Mouse (Mus musculus): ENCODE results near the gene Orc3.

The Orc3 gene

DNA sequence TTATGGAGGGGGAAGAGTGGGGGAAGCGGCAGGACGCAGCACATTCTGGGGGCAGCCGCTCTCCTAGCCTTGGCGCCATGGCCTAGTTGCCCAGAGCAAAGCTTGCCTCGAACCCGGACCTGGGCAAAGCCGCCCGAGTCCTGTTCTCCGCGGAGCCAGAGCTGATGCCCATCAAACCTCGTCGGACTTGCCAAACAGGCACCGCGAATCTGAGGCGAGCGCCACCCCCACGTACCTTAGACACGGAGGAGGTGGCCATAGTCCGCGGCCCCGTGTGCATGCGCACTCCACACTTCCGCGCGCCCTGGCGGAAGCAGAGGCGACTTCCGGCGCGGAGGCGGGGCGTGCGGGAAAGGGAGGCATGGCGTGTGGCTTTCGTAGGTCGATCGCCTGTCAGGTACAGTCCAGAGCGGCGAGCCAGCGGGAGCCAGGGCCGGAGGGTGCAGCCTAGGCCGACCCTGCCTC lies at the start of gene Orc3, which contains the start of gene Rars2:
TSS of gene Orc3 (minus strand) at position 315 of the 465 bp plus-strand sequence.
TSS of gene Rars2 (plus strand) at position 328 of the 465 bp plus-strand sequence.
- peak; percentile 36; the same call in 1 of the 2 replicates for TF ChIP-seq GATA4 (IDR thresholded peaks at IDR 0.05; ENCODE audit: insufficient replicate concordance, low read length)

DNA sequence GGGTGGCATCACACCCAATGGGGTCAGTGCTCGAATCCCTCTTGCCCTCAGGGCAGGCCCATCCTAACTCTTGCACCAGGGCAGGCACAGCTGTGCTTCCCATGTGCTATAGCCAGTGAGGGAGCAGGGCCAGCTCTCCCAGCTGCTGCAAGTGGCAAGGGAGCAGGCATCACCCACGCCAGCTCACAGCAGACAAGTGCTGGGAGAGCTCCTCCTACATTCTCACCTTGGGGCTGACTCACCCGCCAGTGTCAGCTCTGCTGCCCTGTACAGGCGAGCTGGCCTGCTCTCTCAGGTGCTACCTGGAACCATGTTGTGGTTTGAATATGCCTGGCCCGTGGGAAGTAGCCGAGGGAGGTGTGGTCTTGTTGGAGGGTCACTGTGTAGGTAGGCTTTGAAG lies 47.2 kb upstream of the Orc3 start:
- no peak for TF ChIP-seq GATA4 (IDR thresholded peaks at IDR 0.05; ENCODE audit: insufficient replicate concordance, low read length)

DNA sequence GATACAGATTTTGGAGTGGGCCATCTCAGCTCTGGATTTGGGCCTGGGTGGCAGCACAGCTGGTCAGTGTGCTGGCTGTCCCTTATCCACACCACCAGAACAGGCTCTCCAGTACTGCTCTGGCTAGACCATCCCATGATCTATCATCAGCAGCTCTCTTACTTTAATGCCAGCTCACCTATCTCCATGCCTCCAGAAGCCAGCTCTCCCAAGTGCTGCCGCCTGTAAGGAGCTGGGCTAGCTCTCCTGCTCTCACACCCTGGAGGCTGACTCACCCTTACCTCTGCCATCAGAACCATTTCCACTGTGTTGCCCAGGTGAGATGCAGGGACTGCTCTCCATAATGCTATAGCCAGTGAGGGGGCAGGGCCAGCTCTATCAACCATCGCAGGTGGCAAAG lies 46.8 kb upstream of the Orc3 start:
- no peak for TF ChIP-seq GATA4 (IDR thresholded peaks at IDR 0.05; ENCODE audit: insufficient replicate concordance, low read length)

DNA sequence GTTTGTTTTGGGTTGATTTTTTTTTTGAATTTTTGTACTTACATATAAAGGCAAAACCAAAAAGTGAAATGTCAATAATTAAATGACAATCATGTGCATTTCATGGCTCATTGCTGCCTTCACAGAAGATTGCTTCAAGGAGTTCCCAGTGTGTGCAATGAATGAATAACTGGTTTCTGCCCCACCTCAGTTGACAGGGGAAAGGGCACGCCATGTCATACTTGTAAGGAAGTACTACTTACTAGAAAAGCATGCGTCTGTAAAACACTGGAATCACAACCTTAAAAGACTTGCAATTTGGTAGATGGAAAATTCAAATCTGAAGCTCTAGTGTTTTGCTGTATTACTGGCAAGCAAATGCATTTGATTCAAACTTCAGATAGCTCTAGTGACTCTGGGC lies 44.3 kb upstream of the Orc3 start:
- no peak for TF ChIP-seq GATA4 (IDR thresholded peaks at IDR 0.05; ENCODE audit: insufficient replicate concordance, low read length)

DNA sequence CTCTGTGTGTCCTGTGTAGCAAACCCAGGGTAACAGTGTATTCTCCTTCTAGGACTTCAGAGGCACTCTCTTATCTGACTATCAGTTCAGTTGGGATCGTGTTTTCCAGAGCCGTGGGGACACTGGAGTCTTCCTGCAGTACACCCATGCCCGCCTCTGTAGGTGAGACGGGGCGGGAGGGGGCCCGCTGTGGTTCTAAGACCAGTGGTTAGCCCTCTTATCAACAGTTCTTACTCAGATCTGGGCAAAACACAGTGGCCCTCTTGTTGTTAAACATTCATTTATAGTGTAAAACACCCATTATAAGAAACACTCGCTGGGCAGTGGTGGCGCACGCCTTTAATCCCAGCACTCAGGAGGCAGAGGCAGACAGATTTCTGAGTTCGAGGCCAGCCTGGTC lies 41.4 kb upstream of the Orc3 start:
- no peak for TF ChIP-seq GATA4 (IDR thresholded peaks at IDR 0.05; ENCODE audit: insufficient replicate concordance, low read length)

DNA sequence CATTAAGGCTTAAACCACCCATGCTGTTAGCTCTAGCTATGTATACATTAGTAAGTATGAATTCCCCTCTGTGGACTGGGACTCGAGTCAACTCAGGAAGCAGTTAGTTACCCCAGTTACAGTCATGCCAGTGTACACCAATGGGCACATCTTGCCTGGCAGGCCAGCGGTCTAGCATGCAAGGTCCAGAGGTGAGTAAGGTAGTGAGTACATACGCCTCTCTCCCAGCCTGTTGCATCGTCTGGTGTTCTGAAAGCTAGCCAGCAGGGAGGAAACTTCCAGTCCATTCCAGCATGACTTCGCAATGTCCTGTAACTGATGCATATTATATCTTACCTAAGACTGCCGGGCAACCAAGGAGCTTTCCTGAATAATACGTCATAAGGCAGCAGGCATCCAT lies 38.4 kb upstream of the Orc3 start:
- TF ChIP-seq GATA4 (IDR thresholded peaks at IDR 0.05; ENCODE audit: insufficient replicate concordance, low read length), result no peak

DNA sequence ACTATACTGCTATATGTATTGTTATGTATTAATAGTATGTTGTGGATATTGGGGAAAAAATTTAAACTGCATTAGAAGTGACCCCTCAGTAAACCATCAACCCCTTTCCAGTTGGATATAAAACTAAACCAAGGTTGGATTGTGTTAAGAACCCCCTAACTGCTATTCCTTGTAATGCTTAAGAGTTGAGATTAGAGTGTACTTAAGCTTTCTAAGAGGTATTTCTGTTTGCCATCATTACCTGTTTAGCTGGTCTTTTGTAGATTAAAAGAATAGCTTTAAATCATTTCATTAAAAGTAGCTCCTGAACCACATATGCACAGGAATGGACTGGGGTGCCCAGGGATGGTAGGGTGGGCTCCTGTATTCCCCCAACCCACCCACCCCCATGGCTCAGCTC lies 30.0 kb upstream of the Orc3 start:
- TF ChIP-seq GATA4 (IDR thresholded peaks at IDR 0.05; ENCODE audit: insufficient replicate concordance, low read length), result no peak

DNA sequence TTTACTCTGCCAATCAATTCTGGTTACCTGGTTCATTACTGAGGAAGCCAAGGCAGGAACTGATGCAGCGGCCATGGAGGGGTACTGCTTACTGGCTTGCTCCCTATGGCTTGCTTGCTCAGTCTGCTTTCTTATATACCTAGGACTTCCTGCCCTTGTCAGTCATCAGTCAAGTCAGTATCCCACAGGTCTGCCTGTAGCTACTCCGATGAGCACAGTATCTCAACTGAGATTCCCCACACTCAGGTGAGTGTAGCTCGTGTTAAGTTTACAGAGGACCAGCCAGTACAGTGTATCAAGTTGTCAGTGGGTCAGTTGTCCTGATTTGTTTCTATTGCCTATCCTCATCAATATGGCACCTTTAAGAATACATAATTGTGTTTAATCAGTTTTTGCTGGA lies 26.0 kb upstream of the Orc3 start:
- no peak for TF ChIP-seq GATA4 (IDR thresholded peaks at IDR 0.05; ENCODE audit: insufficient replicate concordance, low read length)

DNA sequence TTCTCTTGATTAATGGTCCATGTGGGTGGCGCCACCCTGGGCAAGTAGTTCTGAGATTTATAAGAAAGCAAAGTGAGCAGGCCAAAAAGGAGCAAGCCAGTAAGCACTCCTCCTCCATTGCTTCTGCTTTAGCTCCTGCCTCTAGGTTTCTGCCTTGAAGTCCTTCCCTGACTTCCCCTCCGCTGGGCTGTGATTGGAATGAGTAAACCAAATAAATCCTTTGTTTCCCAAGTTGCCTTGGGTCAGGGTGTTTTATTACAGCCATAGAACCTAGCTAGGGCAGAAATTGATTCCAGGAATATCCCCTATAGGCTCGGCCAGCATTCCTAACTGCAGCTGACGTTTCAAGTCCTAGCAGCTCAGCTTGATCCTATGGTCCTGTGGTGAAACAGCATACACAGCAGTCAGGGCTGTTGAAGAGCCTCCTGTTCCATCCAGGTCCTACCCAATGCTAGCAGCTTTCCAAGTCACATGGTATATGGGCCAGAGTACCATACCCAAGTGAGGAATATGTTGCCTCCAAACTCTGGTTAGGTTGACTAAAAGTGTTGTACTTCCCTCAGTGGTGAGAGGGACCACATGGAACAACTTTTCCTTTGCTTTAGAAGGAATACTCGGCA lies 25.1 kb upstream of the Orc3 start:
- no peak for TF ChIP-seq GATA4 (IDR thresholded peaks at IDR 0.05; ENCODE audit: insufficient replicate concordance, low read length)

DNA sequence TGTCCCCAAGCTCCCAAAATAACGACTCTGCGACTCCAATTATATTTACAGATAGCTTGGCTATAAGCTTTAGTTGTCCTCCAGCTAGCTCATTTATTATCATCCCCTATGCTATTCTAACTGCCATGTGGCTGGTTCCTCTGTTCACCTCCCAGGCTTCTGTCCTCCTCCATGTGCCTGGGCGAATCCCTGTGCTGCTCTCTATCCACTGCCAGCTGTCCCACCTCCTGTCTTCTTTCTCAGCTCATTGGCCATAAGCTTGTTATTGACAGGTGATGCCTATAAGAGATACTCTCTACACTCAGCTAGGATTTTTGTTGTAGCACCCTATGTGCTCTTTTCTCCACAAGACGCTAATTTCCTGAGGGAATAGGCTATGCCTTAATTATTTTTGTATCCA lies 23.1 kb upstream of the Orc3 start:
- TF ChIP-seq GATA4 (IDR thresholded peaks at IDR 0.05; ENCODE audit: insufficient replicate concordance, low read length), result no peak

DNA sequence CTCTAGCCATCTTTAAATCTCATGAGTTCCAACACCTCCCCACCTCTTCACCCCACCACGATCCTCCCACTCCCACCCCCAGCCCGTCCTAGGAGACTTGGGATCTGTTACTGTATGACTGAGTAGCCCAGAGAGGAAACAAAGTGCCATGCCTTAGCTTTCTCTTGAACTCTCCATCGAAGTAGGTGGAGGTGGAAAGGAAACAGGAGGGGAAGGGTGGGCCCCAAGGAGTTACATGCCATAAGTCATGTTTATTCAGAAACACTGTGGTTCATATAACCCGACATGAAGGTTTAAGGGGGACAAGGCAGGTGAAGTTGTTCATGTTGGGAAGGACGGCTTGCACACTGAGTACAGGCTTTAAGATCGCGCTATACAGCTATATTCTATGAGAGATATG lies 22.6 kb upstream of the Orc3 start:
- TF ChIP-seq GATA4 (IDR thresholded peaks at IDR 0.05; ENCODE audit: insufficient replicate concordance, low read length), result no peak

DNA sequence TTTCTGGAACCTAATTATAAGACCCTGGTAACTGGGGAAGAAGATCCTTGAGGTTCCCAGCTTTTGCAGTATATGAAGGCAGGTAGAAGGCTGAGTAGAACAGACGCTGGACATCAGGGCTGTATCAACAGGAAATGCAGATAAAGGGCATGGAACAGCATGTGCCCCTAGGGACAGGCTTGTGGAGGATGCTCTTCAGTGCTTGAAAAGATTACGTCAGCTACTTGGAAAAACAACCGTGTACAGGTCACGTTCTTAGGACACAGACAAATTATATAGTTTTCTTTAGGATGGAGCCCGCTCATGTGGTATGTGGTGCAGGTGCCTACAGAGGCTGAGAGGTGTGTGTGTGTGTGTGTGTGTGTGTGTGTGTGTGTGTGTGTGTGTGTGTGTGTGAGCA lies 21.3 kb upstream of the Orc3 start:
- TF ChIP-seq GATA4 (IDR thresholded peaks at IDR 0.05; ENCODE audit: insufficient replicate concordance, low read length), result no peak

DNA sequence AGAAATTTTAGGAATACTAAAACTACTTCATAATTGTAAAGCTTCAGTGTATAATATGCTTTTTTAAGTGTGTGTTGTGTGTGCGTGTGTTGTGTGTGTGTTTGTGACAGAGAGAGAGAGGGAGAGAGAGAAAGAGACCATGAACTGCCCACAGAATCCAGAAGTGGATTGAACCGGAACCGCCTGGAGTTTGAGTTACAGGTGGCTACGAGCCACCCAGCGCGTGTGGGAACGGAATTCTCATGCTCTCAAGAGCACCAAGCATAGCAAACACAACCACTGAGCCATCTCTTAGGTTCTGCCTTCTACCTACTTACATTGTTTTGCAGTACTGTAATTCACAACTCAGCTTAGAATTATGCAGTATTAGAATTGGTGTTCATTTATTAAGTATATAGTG lies 19.4 kb upstream of the Orc3 start:
- TF ChIP-seq GATA4 (IDR thresholded peaks at IDR 0.05; ENCODE audit: insufficient replicate concordance, low read length), result no peak

DNA sequence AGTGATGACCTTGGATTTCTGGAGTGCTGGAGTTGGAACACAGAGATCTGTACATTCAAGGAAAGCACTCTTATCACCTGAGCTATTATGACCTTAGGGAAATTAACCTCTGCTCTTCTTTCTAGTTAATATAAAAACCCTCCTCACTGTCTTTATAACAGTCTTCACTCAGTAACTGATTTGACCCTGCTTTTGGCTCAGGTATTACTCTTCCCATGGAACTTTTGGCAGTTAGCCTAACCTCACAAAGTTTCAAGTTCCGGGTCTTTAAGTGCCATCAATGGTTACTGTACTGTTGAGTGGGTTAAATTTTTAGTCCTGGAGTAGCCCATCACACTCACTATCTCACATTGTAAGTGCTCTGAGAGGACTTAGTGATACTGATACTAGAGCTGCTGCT lies 15.2 kb upstream of the Orc3 start:
- TF ChIP-seq GATA4 (IDR thresholded peaks at IDR 0.05; ENCODE audit: insufficient replicate concordance, low read length), result no peak

DNA sequence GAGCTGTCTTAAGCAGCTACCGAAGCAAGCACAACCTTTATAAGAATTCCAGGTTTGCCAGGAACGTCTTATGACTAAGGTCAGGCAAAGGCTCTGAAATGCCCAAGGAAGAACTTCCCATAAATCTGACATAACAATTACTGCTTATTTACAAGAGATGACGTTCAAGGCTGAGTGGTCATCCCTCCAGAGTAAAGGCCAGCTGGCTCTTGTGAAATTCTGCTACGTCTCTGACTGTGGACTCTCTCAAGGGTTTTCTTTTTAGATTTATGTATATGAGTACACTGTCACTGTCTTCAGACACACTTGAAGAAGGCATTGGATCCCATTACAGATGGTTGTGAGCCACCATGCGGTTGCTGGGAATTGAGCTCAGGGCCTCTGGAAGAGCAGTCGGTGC lies 11.7 kb upstream of the Orc3 start:
- TF ChIP-seq GATA4 (IDR thresholded peaks at IDR 0.05; ENCODE audit: insufficient replicate concordance, low read length), result no peak

DNA sequence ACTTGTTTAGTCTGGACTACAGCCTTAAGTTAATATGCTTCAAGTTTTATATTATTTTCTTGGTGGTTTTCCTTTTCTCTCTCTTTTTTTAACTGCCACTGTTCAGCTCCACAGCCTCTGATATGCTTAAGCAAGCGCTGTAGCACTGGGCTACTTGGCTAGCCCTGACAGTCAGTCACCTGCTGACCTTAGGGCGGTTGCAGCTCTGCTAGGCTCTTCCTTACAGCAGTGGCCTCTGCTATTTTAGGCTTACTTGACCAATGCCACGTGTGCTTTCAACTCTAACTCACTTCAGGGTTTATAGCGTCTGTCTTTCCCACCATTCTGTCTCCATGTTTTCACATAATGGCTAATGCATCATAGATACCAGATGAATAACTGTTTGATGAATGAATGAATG lies 10.8 kb upstream of the Orc3 start:
- TF ChIP-seq GATA4 (IDR thresholded peaks at IDR 0.05; ENCODE audit: insufficient replicate concordance, low read length), result no peak

DNA sequence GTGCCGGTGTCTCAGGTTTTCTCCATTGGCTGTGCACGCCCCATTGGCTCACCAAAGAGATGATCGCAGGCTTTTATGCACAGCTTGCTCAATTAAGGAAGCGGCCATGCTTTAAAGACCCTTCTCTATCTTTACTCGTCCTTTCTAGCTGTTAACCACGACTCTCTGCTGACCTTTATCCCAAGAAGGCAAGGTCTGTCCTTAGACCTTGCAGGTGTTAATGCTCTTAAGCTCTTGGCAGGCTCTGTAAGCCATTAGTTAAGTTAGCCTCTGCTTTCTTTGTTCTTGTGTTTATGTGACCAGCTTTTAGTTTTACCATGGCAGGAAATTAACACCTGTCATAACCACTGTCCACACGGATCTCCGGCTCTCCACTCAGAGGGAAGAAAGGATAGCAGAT lies 1.4 kb upstream of the Orc3 start:
- no peak for TF ChIP-seq GATA4 (IDR thresholded peaks at IDR 0.05; ENCODE audit: insufficient replicate concordance, low read length)

All from liver, adult (tissue).